Mouse (Mus musculus) embryonic stem cell, embryonic (primary cell): Measurements from ENCODE around the gene Mnat1.

Experiments
- CTCF ChIA-PET, 4 experiments: fragments of 300-600 bp in 2 of 4; fragments of 350-600 bp in 2 of 4; sonication (Branson Sonifier 250); formaldehyde crosslinking; loops; one replicate each; lab custom pipeline; 2022; ENCODE audit warnings: inconsistent platforms in 2 of 4; lab: Charles Lee
- POLR2A ChIA-PET, 4 experiments: fragments of 300-600 bp in 2 of 4; fragments of 350-600 bp in 2 of 4; sonication (Branson Sonifier 250); formaldehyde crosslinking; loops; one replicate each; lab custom pipeline; 2022; ENCODE audit warnings: antibody characterized with exemption in 4 of 4, inconsistent platforms in 1 of 4; lab: Charles Lee

Mnat1 gene

GRCm38 (mm10) chr12:73111561-73112325, 11.8 kb upstream of the Mnat1 start:
- ChIA-PET POLR2A (interaction anchor here (0.6 to 3.8 kb wide), 17 partner anchors 8 to 650 kb away, joined by 3 to 54 read pairs (median 9); partner anchors contain the start of gene Mnat1 (in 2 of the 4)), CTCF (no interaction called here)

- ChIA-PET POLR2A (interaction anchor here (0.6 to 3.8 kb wide), 31 partner anchors 9 to 651 kb away, joined by 3 to 54 read pairs (median 7); partner anchors contain the start of gene Mnat1 (in 3 of the 4)), CTCF (interaction anchor here in 2 of 4 experiments (0.8 to 1.7 kb wide), 2 partner anchors 92 to 405 kb away, joined by 3 to 8 read pairs; no protein-coding TSS in a partner anchor)
These were observed 11.0 kb upstream of the Mnat1 start for GRCm38 (mm10) chr12:73112326-73113087.

- POLR2A ChIA-PET, result interaction anchor here (0.6 to 3.8 kb wide), 46 partner anchors 9 to 1282 kb away, joined by 3 to 54 read pairs (median 4); partner anchors contain the start of genes Mnat1 (in 3 of the 4), Daam1 (in 1 of the 4), Slc38a6 (in 1 of the 4) and Trmt5 (in 1 of the 4)
- CTCF ChIA-PET, result interaction anchor here (0.6 to 1.7 kb wide), 7 partner anchors 18 to 456 kb away, joined by 3 to 9 read pairs (median 5); no protein-coding TSS in a partner anchor
These were observed 10.3 kb upstream of the Mnat1 start, which contains the start of gene Six4 for GRCm38 (mm10) chr12:73113196-73113595. Six4 (minus strand) TSS chr12:73113456.

- ChIA-PET POLR2A (interaction anchor here in 2 of 4 experiments (0.6 to 4.0 kb wide), 4 partner anchors 12 to 75 kb away, joined by 3 to 30 read pairs (median 3); partner anchors contain the start of gene Six4 (in 1 of the 2)), CTCF (interaction anchor here in 2 of 4 experiments (0.6 kb wide), 2 partner anchors 104 to 249 kb away, joined by 4 to 13 read pairs; no protein-coding TSS in a partner anchor)
These were observed 1.7 kb downstream of the Mnat1 start for GRCm38 (mm10) chr12:73125250-73125649.

- POLR2A ChIA-PET, result interaction anchor here in 2 of 4 experiments (1.0 to 1.5 kb wide), 2 partner anchors 10 to 183 kb away, joined by 3 to 4 read pairs; no protein-coding TSS in a partner anchor
- CTCF ChIA-PET, result no interaction called here
These were observed 17.2 kb downstream of the Mnat1 start for GRCm38 (mm10) chr12:73140732-73141131.

- ChIA-PET CTCF (interaction anchor here in 1 of 4 experiments (0.5 kb wide), 1 partner anchor 856 kb away, joined by 3 read pairs; no protein-coding TSS in a partner anchor), POLR2A (interaction anchor here in 1 of 4 experiments (0.6 kb wide), 1 partner anchor 29 kb away, joined by 6 read pairs; no protein-coding TSS in a partner anchor)
These were observed 23.7 kb downstream of the Mnat1 start for GRCm38 (mm10) chr12:73147236-73147635.

- ChIA-PET CTCF (interaction anchor here in 1 of 4 experiments (0.6 to 0.7 kb wide), 2 partner anchors 130 to 1056 kb away, joined by 4 to 5 read pairs; no protein-coding TSS in a partner anchor), POLR2A (interaction anchor here in 2 of 4 experiments (0.6 to 0.7 kb wide), 2 partner anchors 9 to 240 kb away, joined by 3 to 4 read pairs; no protein-coding TSS in a partner anchor)
These were observed 27.5 kb downstream of the Mnat1 start for GRCm38 (mm10) chr12:73151038-73151437.

GRCm38 (mm10) chr12:73154150-73154549, 30.6 kb downstream of the Mnat1 start:
- POLR2A ChIA-PET, result interaction anchor here in 1 of 4 experiments (1.1 kb wide), 1 partner anchor 133 kb away, joined by 3 read pairs; no protein-coding TSS in a partner anchor
- CTCF ChIA-PET, result no interaction called here

- POLR2A ChIA-PET, result no interaction called here
- CTCF ChIA-PET, result no interaction called here
These were observed 36.8 kb downstream of the Mnat1 start for GRCm38 (mm10) chr12:73160341-73160740.

GRCm38 (mm10) chr12:73162408-73163181, 39.1 kb downstream of the Mnat1 start:
- ChIA-PET CTCF (interaction anchor here in 2 of 4 experiments (0.5 to 0.6 kb wide), 2 partner anchors 49 to 114 kb away, joined by 4 to 5 read pairs; partner anchors contain the start of gene Six4 (in 1 of the 2)), POLR2A (interaction anchor here in 1 of 4 experiments (0.6 kb wide), 1 partner anchor 413 kb away, joined by 6 read pairs; no protein-coding TSS in a partner anchor)

GRCm38 (mm10) chr12:73170794-73171193, 47.3 kb downstream of the Mnat1 start:
- CTCF ChIA-PET, result no interaction called here
- POLR2A ChIA-PET, result no interaction called here

- CTCF ChIA-PET, result interaction anchor here in 1 of 4 experiments (2.0 kb wide), 1 partner anchor 333 kb away, joined by 4 read pairs; no protein-coding TSS in a partner anchor
- POLR2A ChIA-PET, result no interaction called here
These were observed 60.4 kb downstream of the Mnat1 start for GRCm38 (mm10) chr12:73183896-73184295.

- CTCF ChIA-PET, result no interaction called here
- POLR2A ChIA-PET, result no interaction called here
These were observed 73.8 kb downstream of the Mnat1 start for GRCm38 (mm10) chr12:73197363-73197762.

- ChIA-PET POLR2A (no interaction called here), CTCF (interaction anchor here in 1 of 4 experiments (1.2 kb wide), 1 partner anchor 318 kb away, joined by 3 read pairs; no protein-coding TSS in a partner anchor)
These were observed 74.9 kb downstream of the Mnat1 start for GRCm38 (mm10) chr12:73198451-73198850.

- CTCF ChIA-PET, result interaction anchor here in 2 of 4 experiments (0.6 to 1.2 kb wide), 3 partner anchors 317 to 558 kb away, joined by 3 to 4 read pairs (median 3); no protein-coding TSS in a partner anchor
These were observed 75.9 kb downstream of the Mnat1 start for GRCm38 (mm10) chr12:73199375-73199774.

GRCm38 (mm10) chr12:73201587-73201986, 78.1 kb downstream of the Mnat1 start:
- ChIA-PET CTCF (interaction anchor here in 1 of 4 experiments (0.6 kb wide), 1 partner anchor 120 kb away, joined by 6 read pairs; no protein-coding TSS in a partner anchor), POLR2A (no interaction called here)

More at GRCm38 (mm10) chr12:73199375-73199774, 75.9 kb downstream of the Mnat1 start:
- POLR2A ChIA-PET, result interaction anchor here in 2 of 4 experiments (0.5 to 1.3 kb wide), 5 partner anchors 16 to 284 kb away, joined by 3 to 6 read pairs (median 3); partner anchors contain the start of gene Six4 (in 1 of the 2)
